Mouse (Mus musculus) ES-E14 (cell line): ENCODE data around the gene Cacna1d. TPM values are rescaled to one million over a fixed set of nuclear protein-coding genes. Genes with fewer than 3 reads are reported as not detected.

Source experiments
- DNase-seq: peaks from one replicate; pipeline ENCODE4 v3.0.0-alpha.2; 2013; ENCODE audit warnings: low read depth, low spot score
- H3K27ac ChIP-seq: 2 replicates; pipeline ENCODE4 v1.5.1; 2012; ENCODE audit warnings: low read depth, mild to moderate bottlenecking, low read length, moderate library complexity, mixed read lengths; ENCODE audit not compliant: poor library complexity, insufficient read depth, severe bottlenecking
- H3K36me3 ChIP-seq: 2 replicates; pipeline ENCODE4 v1.6.1; 2012; ENCODE audit warnings: mild to moderate bottlenecking, low read length, moderate library complexity, mixed read lengths; ENCODE audit not compliant: control insufficient read depth, poor library complexity, insufficient read depth, severe bottlenecking
- H3K4me1 ChIP-seq, 2 experiments: fragments of 150-350 bp in 1 of 2; sonication (generic) in 1 of 2; 2 replicates each; pipeline ENCODE4 v1.6.1; 2012; ENCODE audit warnings: low read length in 2 of 2, mild to moderate bottlenecking in 1 of 2, mixed read lengths in 1 of 2; ENCODE audit not compliant: control insufficient read depth in 2 of 2, insufficient read depth in 2 of 2, poor library complexity in 1 of 2
- H3K4me3 ChIP-seq, 2 experiments: fragments of 150-350 bp in 1 of 2; sonication (generic) in 1 of 2; 2 replicates each; pipeline ENCODE4 v1.5.1; 2012; ENCODE audit warnings: low read length in 2 of 2, low read depth in 1 of 2, mild to moderate bottlenecking in 1 of 2, mixed read lengths in 1 of 2; ENCODE audit not compliant: insufficient read depth in 1 of 2, poor library complexity in 1 of 2, severe bottlenecking in 1 of 2
- H3K9ac ChIP-seq: 2 replicates; pipeline ENCODE4 v1.6.1; 2012; ENCODE audit warnings: low read depth, mild to moderate bottlenecking, low read length, mixed read lengths; ENCODE audit not compliant: poor library complexity, insufficient read depth, severe bottlenecking
- H3K9me3 ChIP-seq: fragments of 150-350 bp; sonication (generic); 2 replicates; pipeline ENCODE4 v1.6.1; 2012; ENCODE audit warnings: low read depth, mild to moderate bottlenecking, low read length; ENCODE audit not compliant: control insufficient read depth, insufficient read depth
- CHD2 ChIP-seq: IDR thresholded peaks from 2 replicates; pipeline ENCODE4 v1.6.1; 2014; ENCODE audit warnings: mild to moderate bottlenecking, low read depth, low read length, inconsistent platforms
- HCFC1 ChIP-seq: IDR thresholded peaks from 2 replicates; pipeline ENCODE4 v1.6.1; 2012; ENCODE audit warnings: low read length, inconsistent platforms, borderline replicate concordance; ENCODE audit not compliant: insufficient read depth
- MAFK ChIP-seq: IDR thresholded peaks from 2 replicates; pipeline ENCODE4 v1.6.1; 2014; ENCODE audit warnings: mild to moderate bottlenecking, low read depth, low read length, inconsistent platforms; ENCODE audit not compliant: insufficient read depth
- ZC3H11A ChIP-seq: IDR thresholded peaks from 2 replicates; pipeline ENCODE4 v1.6.1; 2012; ENCODE audit warnings: low read depth, mild to moderate bottlenecking, inconsistent platforms, low read length, borderline replicate concordance
- ZNF384 ChIP-seq: IDR thresholded peaks from 2 replicates; pipeline ENCODE4 v1.6.1; 2012; ENCODE audit warnings: low read depth, low read length, inconsistent platforms
- in situ Hi-C, 2 experiments: fragments of 600-800 bp; cut with MboI; formaldehyde crosslinking; loops; one replicate each; pipeline ENCODE4 v1.15.1; 2025; ENCODE audit warnings: low sequenced_read_pairs in 2 of 2, inconsistent platforms in 1 of 2; ENCODE audit not compliant: unreplicated experiment in 2 of 2
- total RNA-seq: library from RNA; depleted of rRNA; stranded (reverse); fragments of 300-350 nt; gene quantifications from 2 replicates; pipeline ENCODE4 v1.2.3, GENCODE M21; 2012

Cacna1d gene
- total RNA-seq, 1 experiment = 0.36 TPM

- no peaks in the 10 kb centered on the region for H3K36me3 ChIP-seq
- in situ Hi-C loops = no loop called here
- DNase-seq = no peak
- no peak overlapping the region for H3K4me3 ChIP-seq
- no peak for TF ChIP-seq ZC3H11A
- no peak for TF ChIP-seq CHD2
- no peak for TF ChIP-seq ZNF384
- TF ChIP-seq MAFK = no peak
- no peak for TF ChIP-seq HCFC1
- H3K9ac ChIP-seq = no peak overlapping the region
- H3K9me3 ChIP-seq = no peaks in the 10 kb centered on the region
- no peak overlapping the region for H3K27ac ChIP-seq
- H3K4me1 ChIP-seq = no peaks in the 10 kb centered on the region
Measured at GRCm38 (mm10) chr14:30043356-30043940, 447.8 kb downstream of the Cacna1d start.

- Histone ChIP-seq H3K4me3 (no peak overlapping the region), H3K9ac (no peak overlapping the region), H3K36me3 (no peaks in the 10 kb centered on the region), H3K9me3 (no peaks in the 10 kb centered on the region), H3K27ac (no peak overlapping the region), H3K4me1 (no peaks in the 10 kb centered on the region)
- TF ChIP-seq ZC3H11A (no peak), CHD2 (no peak), HCFC1 (no peak), ZNF384 (no peak), MAFK (no peak)
- in situ Hi-C loops = no loop called here
- DNase-seq = no peak
Measured at GRCm38 (mm10) chr14:30041836-30042235, 449.4 kb downstream of the Cacna1d start.

- H3K4me3 ChIP-seq = no peak overlapping the region
- no peak overlapping the region for H3K9ac ChIP-seq
- no peak for TF ChIP-seq ZC3H11A
- no peak for TF ChIP-seq MAFK
- no peak for TF ChIP-seq CHD2
- no peak for TF ChIP-seq HCFC1
- TF ChIP-seq ZNF384 = no peak
- no peaks in the 10 kb centered on the region for H3K9me3 ChIP-seq
- in situ Hi-C loops = no loop called here
- no peaks in the 10 kb centered on the region for H3K4me1 ChIP-seq
- DNase-seq = no peak
- no peaks in the 10 kb centered on the region for H3K36me3 ChIP-seq
- H3K27ac ChIP-seq = no peak overlapping the region
Measured at GRCm38 (mm10) chr14:30039413-30039812, 451.8 kb downstream of the Cacna1d start.

- no peak for DNase-seq
- no peaks in the 10 kb centered on the region for H3K4me1 ChIP-seq
- H3K9ac ChIP-seq = no peak overlapping the region
- in situ Hi-C loops = no loop called here
- TF ChIP-seq ZC3H11A (no peak), CHD2 (no peak), ZNF384 (no peak), MAFK (no peak), HCFC1 (no peak)
- no peak overlapping the region for H3K27ac ChIP-seq
- no peaks in the 10 kb centered on the region for H3K36me3 ChIP-seq
- H3K9me3 ChIP-seq = no peaks in the 10 kb centered on the region
- no peak overlapping the region for H3K4me3 ChIP-seq
Measured at GRCm38 (mm10) chr14:30038431-30038830, 452.8 kb downstream of the Cacna1d start.
